Mouse (Mus musculus) embryonic facial prominence, embryonic 11.5 days (tissue): ENCODE results near the gene Cramp1l. TPM values are rescaled to one million over a fixed set of nuclear protein-coding genes. Genes with fewer than 3 reads are reported as not detected.
"Not testable (repeated sequence)": the region's sequence is repeated elsewhere in the genome, so short reads cannot be mapped to it uniquely, and the experiment has no call there.

Source experiments
- ATAC-seq: fragments of 200-750 bp; cut with Nextera tagmentation; replicated peaks from 2 replicates; pipeline ENCODE4 v1.8.0; 2017; ENCODE audit warnings: low read depth; ENCODE audit not compliant: insufficient number of reproducible peaks, low FRiP score, low TSS enrichment
- DNase-seq: peaks from one replicate; pipeline ENCODE4 v3.0.0-alpha.2; 2015; ENCODE audit warnings: low spot score
- H3K27ac ChIP-seq: fragments of 300-500 bp; sonication (generic); replicated peaks from 2 replicates; pipeline ENCODE4 v1.5.1; 2014; ENCODE audit warnings: mild to moderate bottlenecking, low read depth, low read length, control low read depth
- H3K27me3 ChIP-seq: fragments of 300-500 bp; sonication (generic); 2 replicates; pipeline ENCODE4 v1.6.1; 2014; ENCODE audit warnings: mild to moderate bottlenecking, low read length, moderate library complexity, mixed read lengths; ENCODE audit not compliant: control insufficient read depth, insufficient read depth
- H3K36me3 ChIP-seq: fragments of 300-500 bp; sonication (generic); replicated peaks from 2 replicates; pipeline ENCODE4 v1.6.1; 2014; ENCODE audit warnings: low read depth, mild to moderate bottlenecking, low read length, moderate library complexity, mixed read lengths; ENCODE audit not compliant: control insufficient read depth, insufficient read depth
- H3K4me1 ChIP-seq: fragments of 300-500 bp; sonication (generic); 2 replicates; pipeline ENCODE4 v1.6.1; 2014; ENCODE audit warnings: low read length, mixed read lengths; ENCODE audit not compliant: control insufficient read depth, insufficient read depth
- H3K4me2 ChIP-seq: fragments of 300-500 bp; sonication (generic); 2 replicates; pipeline ENCODE4 v1.6.1; 2014; ENCODE audit warnings: low read depth, mild to moderate bottlenecking, control low read depth, low read length, moderate library complexity
- H3K4me3 ChIP-seq: fragments of 300-500 bp; sonication (generic); 2 replicates; pipeline ENCODE4 v1.5.1; 2014; ENCODE audit warnings: low read depth, low read length, control low read depth
- H3K9ac ChIP-seq: fragments of 300-500 bp; sonication (generic); replicated peaks from 2 replicates; pipeline ENCODE4 v1.6.1; 2014; ENCODE audit warnings: mild to moderate bottlenecking, control low read depth, low read length
- H3K9me3 ChIP-seq: fragments of 300-500 bp; sonication (generic); replicated peaks from 2 replicates; pipeline ENCODE4 v1.6.1; 2016; ENCODE audit warnings: mild to moderate bottlenecking, low read length, inconsistent platforms, mixed read lengths; ENCODE audit not compliant: control insufficient read depth
- WGBS: fragments of 180-500 bp; shearing (Covaris S2); extraction: QIAGEN DNeasy Blood & Tissue Kit; methylation state at CpG from one replicate; pipeline ENCODE4 v1.1.7; 2014; 5-methylcytosine and 5-hydroxymethylcytosine counted together
- polyA plus RNA-seq: library from polyadenylated mRNA; unstranded; fragments of >200 nt; fragmentation: Nextera tagmentation; extraction: Ambion mirVana; gene quantifications from 2 replicates; pipeline ENCODE4 v1.2.1, GENCODE M21; 2014

Cramp1l gene
- polyA plus RNA-seq, 1 experiment from 2014 or later: 9.7 TPM

DNA sequence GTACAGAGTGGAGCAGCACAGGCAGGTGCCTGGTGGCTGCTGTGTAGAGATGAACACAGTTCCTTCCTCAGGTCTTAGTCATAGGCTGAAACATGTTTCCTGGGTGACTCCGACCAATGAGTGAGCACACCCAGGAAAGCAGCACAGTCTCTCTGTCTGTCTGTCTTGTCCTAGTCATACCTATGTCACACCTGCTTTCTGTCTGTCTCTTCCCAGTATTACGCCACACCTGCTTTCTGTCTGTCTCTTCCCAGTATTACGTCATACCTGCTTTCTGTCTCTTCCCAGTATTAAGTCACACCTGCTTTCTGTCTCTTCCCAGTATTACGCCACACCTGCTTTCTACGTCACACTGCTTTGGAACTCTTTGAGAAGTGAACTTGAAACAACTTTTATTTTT is 67.4 kb downstream of the Cramp1l start:
- no peak overlapping the region for H3K4me2 ChIP-seq
- 92% methylated on average over 5 of the region's 5 CpGs for WGBS
- no peak overlapping the region for H3K4me3 ChIP-seq
- peaks cover 13% of the 10 kb centered on the region for H3K36me3 ChIP-seq
- H3K9me3 ChIP-seq: no peaks in the 10 kb centered on the region
- H3K9ac ChIP-seq: no peak overlapping the region
- no peaks in the 10 kb centered on the region for H3K27me3 ChIP-seq
- H3K27ac ChIP-seq: no peak overlapping the region
- ATAC-seq (no peak), DNase-seq (no peak)
- H3K4me1 ChIP-seq: no peaks in the 10 kb centered on the region

DNA sequence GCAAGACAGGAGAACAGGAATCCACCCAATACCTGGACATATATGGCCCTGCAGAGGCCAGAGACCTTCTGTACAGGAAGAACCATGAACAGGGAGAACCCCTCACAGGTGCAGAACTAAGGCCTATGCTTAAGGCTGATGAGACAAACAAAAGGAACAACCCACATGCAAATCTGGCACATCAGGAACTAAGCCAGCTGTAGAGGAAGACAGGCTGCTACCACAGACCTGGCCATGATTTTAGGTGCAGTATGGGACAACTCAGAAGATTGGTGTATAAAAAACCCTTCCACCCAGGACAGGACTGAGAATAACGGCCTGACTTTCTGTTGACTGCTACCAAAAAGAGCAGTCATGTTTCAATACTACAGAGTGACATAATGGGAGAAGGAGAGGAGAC is 72.0 kb downstream of the Cramp1l start:
- H3K4me3 ChIP-seq, H3K36me3 ChIP-seq, H3K4me2 ChIP-seq, H3K9me3 ChIP-seq, H3K27ac ChIP-seq, DNase-seq, ATAC-seq, H3K9ac ChIP-seq, H3K27me3 ChIP-seq, H3K4me1 ChIP-seq: not testable (repeated sequence)
- 83% methylated on average over 1 of the region's 1 CpGs for WGBS

DNA sequence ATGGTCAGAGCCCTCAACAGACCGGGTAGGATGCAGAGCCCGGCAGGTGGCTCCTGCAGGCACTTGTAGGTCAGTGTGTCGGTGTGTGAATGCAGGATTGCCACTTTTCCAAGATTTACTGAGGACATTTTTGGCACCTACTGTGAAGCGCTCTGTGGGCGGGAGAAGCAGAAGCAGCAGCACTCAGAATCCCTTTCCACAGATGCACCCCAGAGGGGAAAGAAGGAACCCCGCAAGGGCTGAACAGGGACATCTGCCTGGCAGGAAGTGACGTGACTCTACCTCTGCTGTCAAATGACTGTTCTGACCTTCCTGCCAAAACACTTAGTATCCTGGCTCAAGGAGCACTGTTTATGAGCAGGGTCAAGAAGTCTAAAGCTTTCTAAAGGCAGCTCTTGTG is 72.6 kb downstream of the Cramp1l start:
- no peak for ATAC-seq
- no peaks in the 10 kb centered on the region for H3K9me3 ChIP-seq
- H3K4me3 ChIP-seq: no peak overlapping the region
- DNase-seq: no peak
- H3K36me3 ChIP-seq: peaks cover 4% of the 10 kb centered on the region
- H3K27ac ChIP-seq: no peak overlapping the region
- no peaks in the 10 kb centered on the region for H3K4me1 ChIP-seq
- no peak overlapping the region for H3K9ac ChIP-seq
- H3K27me3 ChIP-seq: no peaks in the 10 kb centered on the region
- H3K4me2 ChIP-seq: no peak overlapping the region
- 89% methylated on average over 7 of the region's 7 CpGs for whole genome bisulfite sequencing

DNA sequence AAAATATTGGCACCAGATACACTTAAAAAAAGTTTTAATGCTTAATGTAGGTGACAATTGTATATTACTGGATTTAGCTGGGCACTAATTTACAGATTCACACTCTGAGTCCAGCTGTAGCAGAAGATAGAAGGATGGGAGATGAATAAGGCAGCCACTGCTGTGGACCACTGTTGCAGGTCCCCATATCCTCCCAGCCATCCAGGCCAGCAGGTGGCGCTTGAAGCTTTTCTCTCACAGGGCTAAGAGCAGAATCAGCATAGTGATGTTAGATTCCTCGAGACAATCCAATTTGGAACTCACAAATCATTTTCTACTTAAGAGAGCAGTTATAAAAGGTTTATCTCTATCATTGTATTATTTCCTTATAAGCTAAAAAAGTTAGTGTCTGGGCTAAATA is 73.1 kb downstream of the Cramp1l start:
- H3K27ac ChIP-seq, H3K36me3 ChIP-seq, H3K9me3 ChIP-seq, H3K4me1 ChIP-seq, H3K9ac ChIP-seq, H3K4me3 ChIP-seq, H3K27me3 ChIP-seq, DNase-seq, ATAC-seq, H3K4me2 ChIP-seq: not testable (repeated sequence)
- WGBS: 39% methylated on average over 2 of the region's 2 CpGs

DNA sequence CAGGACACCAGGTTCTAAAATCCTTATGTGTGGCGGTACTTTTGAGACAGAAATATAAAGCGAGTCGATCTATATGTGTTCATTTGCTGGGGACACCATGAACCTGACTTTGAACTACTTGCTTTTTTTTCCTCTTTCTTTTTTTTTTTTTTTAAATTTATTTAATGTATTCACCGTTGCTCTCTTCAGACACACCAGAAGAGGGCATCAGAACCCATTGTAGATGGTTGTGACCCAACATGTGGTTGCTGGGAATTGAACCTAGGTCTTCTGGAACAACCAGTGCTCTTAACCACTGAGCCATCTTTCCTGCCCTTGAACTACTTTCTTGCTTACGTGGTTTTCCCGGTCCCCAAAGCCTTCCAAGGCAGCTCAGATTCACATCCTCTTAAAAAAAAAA is 78.3 kb downstream of the Cramp1l start:
- Histone ChIP-seq H3K9me3 (no peaks in the 10 kb centered on the region), H3K27me3 (no peaks in the 10 kb centered on the region), H3K27ac (peak overlapping the region; percentile 47; the same call in 1 of the 2 replicates), H3K4me2 (peak overlapping the region; percentile 78), H3K4me3 (peak overlapping the region; percentile 95), H3K9ac (peak overlapping the region; percentile 88), H3K4me1 (no peaks in the 10 kb centered on the region; the same call in 1 of the 2 replicates), H3K36me3 (no peaks in the 10 kb centered on the region)
- ATAC-seq (no peak), DNase-seq (peak; percentile 5)
- WGBS: 46% methylated on average over 6 of the region's 6 CpGs

DNA sequence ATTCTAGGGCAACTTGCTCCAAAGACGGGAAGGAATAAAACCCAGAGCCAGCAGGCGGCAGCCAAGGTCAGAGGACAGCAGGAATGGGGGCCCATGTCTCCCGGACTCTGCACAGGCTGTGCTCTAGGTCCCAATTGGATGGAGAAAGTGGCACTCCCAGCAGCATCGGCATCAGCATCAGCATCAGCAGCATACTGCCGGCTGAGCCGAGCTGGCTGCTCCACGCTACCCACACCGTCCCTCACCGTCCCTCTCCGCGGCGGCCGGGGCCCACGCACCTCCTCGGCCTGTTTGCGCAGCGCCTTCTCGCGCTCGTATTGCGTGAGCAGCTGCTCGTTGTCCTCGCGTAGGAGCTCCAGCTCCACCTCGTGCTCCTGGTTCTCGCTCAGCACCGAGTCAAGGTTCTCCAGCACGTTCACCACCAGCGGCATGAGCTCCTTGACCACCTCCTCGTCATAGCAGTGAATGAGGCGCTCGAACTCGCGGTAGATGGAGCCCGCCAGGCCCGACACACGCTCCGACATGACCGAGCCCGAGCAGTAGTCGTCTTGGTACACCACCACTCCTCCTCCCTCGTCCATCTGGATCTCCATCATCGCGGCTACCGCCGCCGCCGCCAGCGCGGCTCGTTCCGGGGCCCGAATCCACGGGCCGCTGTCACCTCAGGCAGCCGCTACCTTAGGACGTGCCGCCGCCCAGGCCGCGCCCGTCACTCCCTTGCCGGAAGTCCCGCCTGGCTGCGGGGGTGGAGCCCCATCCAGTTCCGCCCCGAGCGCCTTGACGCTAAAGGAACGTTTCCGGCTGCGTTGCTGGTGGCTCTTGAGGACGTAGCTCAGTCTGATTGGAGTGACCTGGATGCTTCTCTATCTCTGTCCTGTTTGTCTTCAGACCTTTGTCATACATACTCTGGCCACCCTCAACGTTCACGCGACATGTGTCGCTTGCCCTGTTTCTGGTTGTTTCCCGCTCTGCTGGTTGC is 79.0 kb downstream of the Cramp1l start, which contains the start of gene Mapk8ip3:
TSS of gene Mapk8ip3 (minus strand) at position 719 of the 979 bp plus-strand sequence.
- peak within 1 kb of the TSS; percentile 47; the same call in 1 of the 2 replicates for H3K27ac ChIP-seq
- under 1% methylated on average over 78 of the region's 78 CpGs for WGBS

DNA sequence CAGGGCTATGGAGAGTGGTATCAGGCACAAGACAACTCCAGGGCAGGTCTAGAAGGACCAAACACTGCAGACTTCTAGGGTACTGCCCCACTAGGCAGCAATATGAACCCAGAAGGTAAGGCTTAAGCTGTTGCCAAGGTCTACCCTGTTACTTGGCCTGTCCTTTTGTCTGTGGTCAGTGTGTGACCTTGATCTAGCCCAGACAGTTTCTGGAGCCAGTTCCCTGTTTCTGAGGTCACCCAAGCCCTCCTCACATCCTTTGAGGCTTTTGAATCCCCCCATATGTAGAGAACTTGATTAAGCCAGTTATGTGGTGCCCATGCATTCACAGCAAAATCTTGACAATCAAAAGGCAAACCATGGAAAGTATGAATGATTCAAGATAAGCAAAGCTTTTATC is 79.9 kb downstream of the Cramp1l start:
- H3K36me3 ChIP-seq: no peaks in the 10 kb centered on the region
- H3K9ac ChIP-seq: peak overlapping the region; percentile 88
- ATAC-seq (no peak), DNase-seq (no peak)
- H3K4me2 ChIP-seq: peak overlapping the region; percentile 78
- H3K27me3 ChIP-seq: no peaks in the 10 kb centered on the region
- H3K27ac ChIP-seq: no peak overlapping the region
- no peaks in the 10 kb centered on the region; the same call in 1 of the 2 replicates for H3K4me1 ChIP-seq
- no peaks in the 10 kb centered on the region for H3K9me3 ChIP-seq
- peak overlapping the region; percentile 95 for H3K4me3 ChIP-seq

More for the DNA sequence above, 79.0 kb downstream of the Cramp1l start, which contains the start of gene Mapk8ip3:
- no peaks in the 10 kb centered on the region for H3K9me3 ChIP-seq
- no peaks in the 10 kb centered on the region for H3K27me3 ChIP-seq
- H3K4me2 ChIP-seq: peak within 1 kb of the TSS; percentile 78
- H3K36me3 ChIP-seq: no peaks in the 10 kb centered on the region
- ATAC-seq (peak; percentile 96), DNase-seq (peak; percentile 96)
- H3K9ac ChIP-seq: peak within 1 kb of the TSS; percentile 88
- H3K4me3 ChIP-seq: peak within 1 kb of the TSS; percentile 95
- no peaks in the 10 kb centered on the region; the same call in 1 of the 2 replicates for H3K4me1 ChIP-seq

DNA sequence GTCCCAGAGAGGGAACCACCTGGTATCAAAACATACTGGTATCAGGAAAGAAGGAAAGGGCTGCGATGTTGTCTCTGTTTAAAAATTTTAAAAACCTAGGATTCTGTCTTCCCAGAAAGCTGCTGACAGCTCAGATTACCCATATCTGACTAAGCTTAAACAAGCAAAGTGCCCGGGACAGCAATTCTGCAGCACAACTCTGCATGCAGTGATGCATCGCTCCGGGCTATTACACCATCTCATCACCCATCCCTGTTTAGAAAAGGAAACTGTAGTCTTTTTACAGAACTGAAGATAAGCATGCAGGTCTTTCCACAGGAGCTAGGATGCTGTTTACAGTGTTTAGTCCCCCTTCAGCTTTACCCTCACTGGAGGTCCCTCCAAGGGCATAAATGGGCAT is 80.7 kb downstream of the Cramp1l start:
- Histone ChIP-seq H3K4me1 (no peaks in the 10 kb centered on the region; the same call in 1 of the 2 replicates), H3K9ac (peak overlapping the region; percentile 2; the same call in 1 of the 2 replicates), H3K27me3 (no peaks in the 10 kb centered on the region), H3K27ac (no peak overlapping the region), H3K4me2 (peak overlapping the region; percentile 23; the same call in 1 of the 2 replicates), H3K36me3 (no peaks in the 10 kb centered on the region), H3K4me3 (no peak overlapping the region), H3K9me3 (no peaks in the 10 kb centered on the region)
- no peak for DNase-seq
- WGBS: 82% methylated on average over 4 of the region's 4 CpGs
- no peak for ATAC-seq
